Mouse (Mus musculus) limb, embryonic 14.5 days (tissue): Measurements from ENCODE around the gene Sox8. TPM values are rescaled to one million over a fixed set of nuclear protein-coding genes. Genes with fewer than 3 reads are reported as not detected.

Experiments used
- ATAC-seq: fragments of 200-750 bp; cut with Nextera tagmentation; 2 replicates; pipeline ENCODE4 v1.8.0; 2017; ENCODE audit warnings: low read depth, moderate number of reproducible peaks, moderate TSS enrichment; ENCODE audit not compliant: low FRiP score
- DNase-seq: peaks from one replicate; pipeline ENCODE4 v3.0.0-alpha.2; 2015; ENCODE audit warnings: low spot score
- H3K27ac ChIP-seq: fragments of 300-500 bp; sonication (generic); replicated peaks from 2 replicates; pipeline ENCODE4 v1.5.1; 2014; ENCODE audit warnings: low read depth, mild to moderate bottlenecking, low read length, moderate library complexity, mixed read lengths
- H3K27me3 ChIP-seq: fragments of 300-500 bp; sonication (generic); 2 replicates; pipeline ENCODE4 v1.6.1; 2014; ENCODE audit warnings: low read length, mixed read lengths; ENCODE audit not compliant: control insufficient read depth, insufficient read depth
- H3K36me3 ChIP-seq: fragments of 300-500 bp; sonication (generic); 2 replicates; pipeline ENCODE4 v1.6.1; 2014; ENCODE audit warnings: mild to moderate bottlenecking, low read length, moderate library complexity, mixed read lengths; ENCODE audit not compliant: control insufficient read depth, insufficient read depth
- H3K4me1 ChIP-seq: fragments of 300-500 bp; sonication (generic); 2 replicates; pipeline ENCODE4 v1.6.1; 2014; ENCODE audit warnings: antibody characterized with exemption, low read length, mixed read lengths; ENCODE audit not compliant: control insufficient read depth, insufficient read depth
- H3K4me2 ChIP-seq: fragments of 300-500 bp; sonication (generic); replicated peaks from 2 replicates; pipeline ENCODE4 v1.6.1; 2014; ENCODE audit warnings: low read depth, mild to moderate bottlenecking, low read length, moderate library complexity; ENCODE audit not compliant: severe bottlenecking
- H3K4me3 ChIP-seq: fragments of 300-500 bp; sonication (generic); replicated peaks from 2 replicates; pipeline ENCODE4 v1.5.1; 2014; ENCODE audit warnings: low read length
- H3K9ac ChIP-seq: fragments of 300-500 bp; sonication (generic); 2 replicates; pipeline ENCODE4 v1.6.1; 2014; ENCODE audit warnings: mild to moderate bottlenecking, low read depth, low read length, moderate library complexity; ENCODE audit not compliant: severe bottlenecking
- H3K9me3 ChIP-seq: fragments of 300-500 bp; sonication (generic); 2 replicates; pipeline ENCODE4 v1.6.1; 2016; ENCODE audit warnings: low read length; ENCODE audit not compliant: control insufficient read depth
- POLR2A ChIP-seq: fragments of 200-500 bp; IDR thresholded peaks from 2 replicates; pipeline ENCODE4 v1.8.0; 2012; ENCODE audit warnings: inconsistent platforms, mild to moderate bottlenecking, moderate library complexity, borderline replicate concordance; ENCODE audit not compliant: insufficient read depth, insufficient read length; ENCODE audit errors: extremely low read depth
- WGBS: fragments of 180-500 bp; shearing (Covaris S2); extraction: QIAGEN DNeasy Blood & Tissue Kit; methylation state at CpG from one replicate; pipeline ENCODE4 v1.1.7; 2014; 5-methylcytosine and 5-hydroxymethylcytosine counted together
- polyA plus RNA-seq, 2 experiments: library from polyadenylated mRNA; depleted of rRNA in 1 of 2; stranded (reverse) in 1 of 2; unstranded in 1 of 2; fragments of >200 nt; fragmentation: Nextera tagmentation in 1 of 2; extraction: Ambion mirVana in 1 of 2; gene quantifications; 2 replicates each; pipeline versions ENCODE4 v1.2.1 to v1.2.3; 2012 to 2014

The Sox8 gene
- polyA plus RNA-seq, 2 experiments, result 16.3 to 16.7 TPM

DNA sequence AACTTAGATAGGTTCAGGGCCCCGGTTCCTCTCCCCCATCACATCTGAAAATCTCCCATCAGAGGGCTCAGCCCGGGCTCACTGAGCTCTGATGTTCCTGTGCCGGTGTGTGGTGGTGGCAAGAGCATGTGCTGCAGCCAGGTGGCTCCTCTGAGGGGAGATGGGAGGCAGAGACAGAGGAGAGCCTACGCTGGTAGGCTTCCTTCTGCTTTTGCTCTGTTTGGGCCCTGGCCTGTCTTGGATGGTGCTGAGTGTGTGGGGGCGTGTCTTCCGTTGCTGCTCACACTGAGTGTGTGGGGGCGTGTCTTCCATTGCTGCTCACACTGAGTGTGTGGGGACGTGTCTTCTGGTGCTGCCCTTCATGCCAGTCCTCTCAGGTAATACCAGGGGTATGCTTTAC, 31.9 kb upstream of the Sox8 start:
- ATAC-seq, result no peak
- Histone ChIP-seq H3K4me2 (no peak overlapping the region), H3K36me3 (peaks cover 13% of the 10 kb centered on the region; the same call in 1 of the 2 replicates), H3K4me1 (peaks cover 14% of the 10 kb centered on the region), H3K27me3 (no peaks in the 10 kb centered on the region), H3K9me3 (no peaks in the 10 kb centered on the region), H3K27ac (no peak overlapping the region), H3K9ac (no peak overlapping the region), H3K4me3 (no peak overlapping the region)
- TF ChIP-seq POLR2A, result no peak
- DNase-seq, result no peak
- WGBS, result 68% methylated on average over 7 of the region's 8 CpGs

DNA sequence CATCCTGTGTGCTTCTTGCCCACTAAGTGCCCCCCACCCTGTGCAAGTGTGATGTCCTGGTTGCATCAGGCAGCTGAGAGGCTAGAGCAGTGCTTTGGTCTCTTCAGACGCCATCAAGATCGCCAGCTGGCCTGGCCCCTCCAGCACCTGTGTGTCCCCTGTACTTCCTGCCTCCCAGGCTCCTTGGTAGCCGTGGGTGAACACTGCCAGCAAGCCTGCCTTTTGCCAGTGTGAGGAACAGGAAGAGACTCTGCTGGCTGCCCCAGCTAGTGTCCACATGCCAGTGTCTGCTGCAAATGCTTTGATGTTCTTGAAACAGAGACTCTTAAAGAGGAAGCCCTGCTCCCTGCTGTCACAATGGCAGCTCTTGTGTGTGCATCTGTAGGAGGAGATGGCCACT, 27.1 kb upstream of the Sox8 start:
- ATAC-seq, result no peak
- no peaks in the 10 kb centered on the region for H3K9me3 ChIP-seq
- H3K36me3 ChIP-seq, result peaks cover 19% of the 10 kb centered on the region; the same call in 1 of the 2 replicates
- H3K9ac ChIP-seq, result no peak overlapping the region
- H3K4me2 ChIP-seq, result no peak overlapping the region
- H3K4me1 ChIP-seq, result peaks cover 23% of the 10 kb centered on the region
- no peak for TF ChIP-seq POLR2A
- DNase-seq, result no peak
- WGBS, result 50% methylated on average over 3 of the region's 3 CpGs
- H3K27ac ChIP-seq, result no peak overlapping the region
- H3K27me3 ChIP-seq, result no peaks in the 10 kb centered on the region
- H3K4me3 ChIP-seq, result no peak overlapping the region

DNA sequence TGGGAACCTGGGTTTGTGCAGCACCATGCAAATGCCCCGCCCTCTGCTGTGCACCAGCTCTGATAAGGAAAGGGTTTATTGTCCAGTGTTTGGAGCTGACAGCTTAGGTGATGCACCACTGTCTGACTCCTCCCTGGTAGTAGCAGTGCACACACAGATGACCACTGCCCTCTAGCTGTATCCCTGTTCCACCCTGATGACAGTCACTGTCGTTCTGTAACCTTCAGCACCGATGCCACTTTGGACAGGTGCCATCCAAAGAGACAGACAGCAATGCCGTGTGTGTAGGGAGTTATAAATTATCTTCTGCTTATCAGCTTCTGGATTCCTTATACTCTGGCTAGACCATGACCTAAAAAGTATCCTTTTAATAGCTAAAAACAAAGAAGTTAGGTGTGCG, 25.0 kb upstream of the Sox8 start:
- no peak overlapping the region for H3K4me2 ChIP-seq
- no peak for TF ChIP-seq POLR2A
- WGBS, result 80% methylated on average over 5 of the region's 5 CpGs
- ATAC-seq (no peak), DNase-seq (no peak)
- no peak overlapping the region for H3K4me3 ChIP-seq
- peaks cover 23% of the 10 kb centered on the region for H3K4me1 ChIP-seq
- H3K27me3 ChIP-seq, result no peaks in the 10 kb centered on the region
- no peaks in the 10 kb centered on the region for H3K9me3 ChIP-seq
- peaks cover 22% of the 10 kb centered on the region; the same call in 1 of the 2 replicates for H3K36me3 ChIP-seq
- no peak overlapping the region for H3K9ac ChIP-seq
- H3K27ac ChIP-seq, result no peak overlapping the region

DNA sequence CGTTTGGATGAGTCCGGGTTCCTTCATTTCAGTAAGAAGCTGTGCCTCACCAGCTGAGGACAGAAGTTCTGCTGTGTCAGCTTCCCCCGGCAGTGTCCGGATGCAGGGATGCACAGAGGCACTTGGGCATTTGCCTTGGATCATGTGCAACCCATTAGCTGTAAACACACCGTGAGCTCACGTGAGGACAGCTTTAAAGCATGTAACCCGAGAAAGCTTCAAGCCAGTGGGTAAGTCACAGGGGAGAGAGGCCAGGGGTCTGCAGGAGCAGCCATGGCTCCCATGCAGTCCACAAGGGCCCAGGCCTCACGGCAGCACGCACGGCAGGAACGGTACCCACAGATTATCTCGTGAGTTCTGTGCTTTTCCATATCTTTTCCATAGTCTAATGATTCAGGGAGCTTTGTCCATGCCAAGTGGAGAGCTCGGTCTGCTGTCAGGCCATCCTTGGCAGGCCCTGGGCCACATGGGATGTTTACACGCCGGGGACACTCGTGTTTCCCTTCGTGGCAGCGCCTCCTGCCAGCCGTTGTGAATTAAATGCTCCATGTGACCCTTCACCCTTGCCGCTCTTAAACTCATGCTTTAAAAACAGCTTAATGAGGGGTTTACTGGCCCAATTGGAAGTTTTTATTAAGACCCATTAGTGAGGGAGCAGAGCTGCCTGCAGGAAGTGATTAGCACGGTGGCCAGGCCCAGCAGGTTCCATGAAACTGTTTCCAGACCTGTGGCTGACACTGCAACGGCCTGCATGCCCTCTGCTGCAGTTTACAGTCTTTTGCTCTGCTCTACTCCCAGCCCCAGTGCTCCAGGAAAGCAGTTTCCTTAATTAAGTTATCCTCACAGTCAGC, 23.1 kb upstream of the Sox8 start:
- H3K9ac ChIP-seq, result 0 out of 2 replicates have a peak overlapping the region, but pooled peaks have one; percentile 21
- H3K9me3 ChIP-seq, result no peaks in the 10 kb centered on the region
- H3K27me3 ChIP-seq, result no peaks in the 10 kb centered on the region
- peak; percentile 62; the same call in 1 of the 2 replicates for ATAC-seq
- peaks cover 26% of the 10 kb centered on the region for H3K36me3 ChIP-seq
- no peak overlapping the region for H3K4me2 ChIP-seq
- no peak overlapping the region; the same call in 1 of the 2 replicates for H3K27ac ChIP-seq
- peak; percentile 41 for DNase-seq
- H3K4me1 ChIP-seq, result peaks cover 23% of the 10 kb centered on the region
- TF ChIP-seq POLR2A, result no peak
- WGBS, result 14% methylated on average over 22 of the region's 22 CpGs
- H3K4me3 ChIP-seq, result no peak overlapping the region

DNA sequence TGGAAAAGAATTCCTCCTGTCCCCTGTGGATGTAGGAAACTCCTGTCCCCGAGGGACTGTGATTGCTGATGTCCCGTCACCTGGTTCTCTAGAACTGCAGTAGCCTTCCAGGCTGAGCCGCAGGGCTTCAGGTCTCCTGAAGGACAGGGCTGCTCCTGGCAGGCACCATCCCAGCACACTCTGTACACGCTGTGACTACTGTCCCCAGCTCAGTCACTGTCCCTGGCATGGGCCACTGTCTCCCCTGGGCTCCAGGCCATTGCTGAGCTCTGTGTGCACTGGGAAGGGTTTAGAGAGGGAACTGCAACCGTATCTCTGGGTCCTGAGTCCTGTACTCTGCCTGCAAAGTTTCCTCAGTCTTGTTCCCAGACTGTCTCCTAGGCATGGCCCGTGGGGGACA, 21.9 kb upstream of the Sox8 start:
- no peak overlapping the region for H3K27ac ChIP-seq
- H3K4me1 ChIP-seq, result peaks cover 23% of the 10 kb centered on the region
- H3K4me2 ChIP-seq, result no peak overlapping the region
- DNase-seq, result no peak
- WGBS, result 71% methylated on average over 5 of the region's 6 CpGs
- H3K9me3 ChIP-seq, result no peaks in the 10 kb centered on the region
- ATAC-seq, result no peak
- peaks cover 34% of the 10 kb centered on the region for H3K36me3 ChIP-seq
- no peaks in the 10 kb centered on the region for H3K27me3 ChIP-seq
- no peak overlapping the region for H3K4me3 ChIP-seq
- no peak for TF ChIP-seq POLR2A
- H3K9ac ChIP-seq, result no peak overlapping the region
